Mouse (Mus musculus): ENCODE results near the gene Dad1. TPM values are rescaled to one million over a fixed set of nuclear protein-coding genes. Genes with fewer than 3 reads are reported as not detected.
"Not testable (repeated sequence)": the region's sequence is repeated elsewhere in the genome, so short reads cannot be mapped to it uniquely, and the experiment has no call there.

The Dad1 gene
- total RNA-seq, 2 experiments from 2014 or later = 135 to 315 TPM

- no peak for ATAC-seq (replicated peaks; ENCODE audit: poor library complexity)
Observed at GRCm38 (mm10) chr14:54249326-54249725, 4.6 kb downstream of the Dad1 start.

GRCm38 (mm10) chr14:54246232-54246631 lies 7.7 kb downstream of the Dad1 start:
- ATAC-seq (replicated peaks; ENCODE audit: poor library complexity) = peak; percentile 80

GRCm38 (mm10) chr14:54244183-54244582 lies 9.7 kb downstream of the Dad1 start:
- ATAC-seq (replicated peaks; ENCODE audit: poor library complexity) = no peak

- no peak for ATAC-seq (replicated peaks; ENCODE audit: poor library complexity)
Observed at GRCm38 (mm10) chr14:54240542-54240941, 13.4 kb downstream of the Dad1 start.

GRCm38 (mm10) chr14:54239002-54239736 lies 14.7 kb downstream of the Dad1 start:
- ATAC-seq (replicated peaks; ENCODE audit: poor library complexity) = peak; percentile 96

- no peak for ATAC-seq (replicated peaks; ENCODE audit: poor library complexity)
Observed at GRCm38 (mm10) chr14:54236881-54237280, 17.0 kb downstream of the Dad1 start.

- ATAC-seq (replicated peaks; ENCODE audit: poor library complexity) = no peak
Observed at GRCm38 (mm10) chr14:54235825-54236540, 17.9 kb downstream of the Dad1 start.

GRCm38 (mm10) chr14:54234231-54235040 lies 19.5 kb downstream of the Dad1 start:
- ATAC-seq (replicated peaks; ENCODE audit: poor library complexity) = no peak

GRCm38 (mm10) chr14:54233559-54234143 lies 20.3 kb downstream of the Dad1 start:
- no peak for ATAC-seq (replicated peaks; ENCODE audit: poor library complexity)

- ATAC-seq (replicated peaks; ENCODE audit: poor library complexity) = peak; percentile 79
Observed at GRCm38 (mm10) chr14:54232811-54233558, 20.9 kb downstream of the Dad1 start.

GRCm38 (mm10) chr14:54232143-54232542 lies 21.8 kb downstream of the Dad1 start:
- ATAC-seq (replicated peaks; ENCODE audit: poor library complexity) = peak; percentile 19

GRCm38 (mm10) chr14:54231176-54231956 lies 22.5 kb downstream of the Dad1 start:
- ATAC-seq (replicated peaks; ENCODE audit: poor library complexity) = no peak

GRCm38 (mm10) chr14:54230638-54231150 lies 23.2 kb downstream of the Dad1 start:
- ATAC-seq (replicated peaks; ENCODE audit: poor library complexity) = no peak

- not testable (repeated sequence) for ATAC-seq (replicated peaks; ENCODE audit: poor library complexity)
Observed at GRCm38 (mm10) chr14:54229849-54230248, 24.1 kb downstream of the Dad1 start.

GRCm38 (mm10) chr14:54228933-54229713 lies 24.8 kb downstream of the Dad1 start:
- no peak for ATAC-seq (replicated peaks; ENCODE audit: poor library complexity)

- no peak for ATAC-seq (replicated peaks; ENCODE audit: poor library complexity)
Observed at GRCm38 (mm10) chr14:54228501-54228900, 25.4 kb downstream of the Dad1 start.

GRCm38 (mm10) chr14:54227911-54228451 lies 25.9 kb downstream of the Dad1 start:
- ATAC-seq (replicated peaks; ENCODE audit: poor library complexity) = peak; percentile 47

Data from megakaryocyte progenitor cell, adult 5-6 weeks (primary cell).